Mouse (Mus musculus) kidney, postnatal 14 days (tissue): Measurements from ENCODE around the gene Oas3.
"Not testable (repeated sequence)": the region's sequence is repeated elsewhere in the genome, so short reads cannot be mapped to it uniquely, and the experiment has no call there.

Source experiments
- DNase-seq: peaks from one replicate; pipeline ENCODE4 v3.0.0; 2022; ENCODE audit warnings: mixed read lengths

The Oas3 gene

DNA sequence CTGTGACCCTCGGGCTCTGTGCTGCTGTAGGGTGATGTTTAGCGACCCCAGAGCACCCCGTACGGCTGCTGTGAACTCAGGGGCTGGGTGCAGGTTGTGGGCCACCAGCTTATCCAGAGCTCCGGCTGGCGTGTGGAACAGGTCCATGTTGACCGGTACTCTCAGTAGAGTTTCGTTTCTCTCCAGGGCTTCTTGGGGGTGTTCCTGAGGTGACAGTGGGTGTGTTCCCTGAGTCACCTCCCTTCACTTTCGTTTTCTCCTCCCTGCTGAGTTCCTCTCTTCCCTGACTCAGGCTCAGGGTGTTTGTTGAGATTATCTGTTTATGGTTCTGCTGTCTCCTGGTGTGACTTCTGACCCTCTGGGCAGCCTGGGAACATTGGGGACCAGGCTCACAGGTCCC, at the start of gene Oas3:
Gene Oas3, minus strand, starts transcription at position 184 of the 400 bp plus-strand sequence.
- no peak for DNase-seq

DNA sequence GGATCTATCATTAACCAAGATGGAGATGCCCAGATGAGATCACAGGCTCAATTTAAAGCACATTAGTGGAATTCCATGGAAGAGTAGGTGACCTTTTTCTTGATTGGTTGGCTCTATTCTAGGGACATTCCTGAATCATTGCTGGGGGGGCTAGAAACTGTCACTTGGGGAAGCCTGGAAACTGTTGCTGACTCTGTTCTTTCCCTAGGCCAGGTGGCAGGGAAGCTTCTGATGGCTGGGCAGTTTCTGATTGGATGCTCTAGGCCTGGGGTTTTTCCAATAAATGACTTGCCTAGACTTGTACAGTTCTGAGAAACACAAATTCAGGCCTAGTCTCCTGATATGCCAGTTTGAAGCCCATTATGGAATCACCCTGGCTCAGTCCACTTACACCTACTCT, 41.5 kb upstream of the Oas3 start:
- DNase-seq = no peak

DNA sequence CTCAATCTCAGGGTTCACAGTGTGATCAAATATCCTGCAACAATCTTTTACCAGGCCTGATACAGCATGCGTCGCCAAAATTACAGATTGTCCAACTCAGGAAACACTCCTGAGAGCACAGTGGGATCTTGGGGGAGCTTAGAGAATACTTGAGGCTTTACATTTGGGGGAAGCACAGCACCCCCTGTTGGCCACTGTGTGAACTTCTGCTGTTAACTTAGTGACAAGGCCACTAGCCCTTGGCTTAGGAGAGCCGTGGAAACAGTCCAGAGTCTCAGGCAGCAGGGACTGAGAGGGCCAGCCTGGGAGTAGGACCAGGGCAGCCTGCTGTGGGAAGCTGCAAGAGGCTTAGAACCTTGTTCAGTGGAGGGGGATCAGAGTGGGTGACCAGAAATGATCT, 38.5 kb upstream of the Oas3 start:
- DNase-seq = peak; percentile 7

DNA sequence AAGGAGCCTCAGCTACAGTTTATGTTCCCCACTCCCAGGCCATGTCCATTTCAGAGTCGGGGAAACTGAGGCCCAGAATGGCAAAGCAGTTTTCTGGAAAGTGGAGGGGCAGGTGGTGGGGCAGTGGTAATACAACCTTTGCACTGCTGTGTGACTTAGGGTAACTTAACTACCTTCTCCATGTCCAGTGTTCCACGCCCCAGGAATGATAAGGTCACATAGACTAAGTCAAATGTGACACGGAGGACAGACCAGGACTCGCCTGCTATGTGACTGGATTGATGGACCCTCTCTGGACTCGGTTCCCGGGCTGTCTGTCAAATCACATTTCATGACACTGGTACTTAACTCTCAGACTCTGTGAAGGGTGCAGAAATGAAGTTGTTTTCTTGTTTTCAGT, 35.6 kb upstream of the Oas3 start:
- DNase-seq = no peak

DNA sequence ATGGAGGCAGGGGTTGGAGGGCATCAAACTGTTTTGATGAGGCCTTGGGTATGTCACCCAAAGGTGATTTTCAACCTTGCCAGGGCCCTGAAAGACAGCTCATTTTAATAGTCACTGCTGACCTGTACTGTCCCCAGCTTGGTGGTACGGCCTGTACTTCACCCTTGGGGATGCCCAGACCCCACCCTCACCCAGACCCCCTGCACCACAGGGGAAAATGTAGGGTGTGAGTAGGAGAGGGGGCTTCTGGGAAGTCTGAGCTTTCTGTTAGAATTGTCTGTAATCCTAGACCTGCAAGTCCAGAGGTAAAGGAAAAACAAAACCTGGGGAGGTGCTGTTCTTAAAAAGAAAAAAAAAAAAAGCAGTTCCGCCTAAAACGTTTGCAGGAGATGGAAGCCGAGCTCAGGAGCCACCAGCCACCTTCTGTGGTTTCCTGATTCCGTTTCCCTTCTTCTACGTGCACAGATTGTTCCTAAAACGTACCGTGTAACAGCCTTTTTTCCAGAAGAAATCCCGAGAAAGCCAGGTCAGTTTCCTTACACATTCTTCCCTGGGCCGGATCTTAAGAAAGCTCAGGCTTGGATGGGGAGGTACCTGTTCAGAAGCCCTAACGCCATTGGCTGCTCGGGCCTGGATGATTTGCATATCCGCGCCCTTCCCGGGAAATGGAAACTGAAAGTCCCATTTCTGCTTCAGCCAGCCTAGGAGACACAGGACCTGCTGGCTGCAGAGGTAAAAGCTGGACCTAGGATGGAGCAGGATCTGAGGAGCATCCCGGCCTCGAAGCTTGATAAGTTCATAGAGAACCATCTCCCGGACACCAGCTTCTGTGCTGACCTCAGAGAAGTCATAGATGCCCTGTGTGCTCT, 34.7 kb upstream of the Oas3 start, which contains the start of gene Oas1c:
Gene Oas1c, minus strand, starts transcription at position 564 of the 869 bp plus-strand sequence.
- DNase-seq = peak; percentile 92

DNA sequence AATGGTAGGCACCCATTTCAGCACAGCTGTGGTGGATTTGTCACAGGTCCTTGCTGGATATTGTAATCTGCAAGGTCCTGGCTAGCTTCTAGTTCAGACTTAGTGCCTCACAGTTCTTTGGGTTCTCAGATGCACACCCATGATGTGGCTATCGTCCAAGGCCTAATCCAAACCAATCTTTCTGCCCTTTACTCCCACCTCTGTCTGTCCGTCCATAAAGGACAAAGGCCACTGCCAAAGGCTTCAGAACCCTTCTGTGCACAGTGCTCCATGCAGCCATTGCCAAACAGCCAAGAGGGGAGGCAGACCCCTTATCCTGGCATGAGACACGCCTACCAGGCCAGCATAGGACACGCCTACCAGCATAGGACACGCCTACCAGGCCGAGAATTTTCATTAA, 31.7 kb upstream of the Oas3 start:
- DNase-seq = peak; percentile 10

DNA sequence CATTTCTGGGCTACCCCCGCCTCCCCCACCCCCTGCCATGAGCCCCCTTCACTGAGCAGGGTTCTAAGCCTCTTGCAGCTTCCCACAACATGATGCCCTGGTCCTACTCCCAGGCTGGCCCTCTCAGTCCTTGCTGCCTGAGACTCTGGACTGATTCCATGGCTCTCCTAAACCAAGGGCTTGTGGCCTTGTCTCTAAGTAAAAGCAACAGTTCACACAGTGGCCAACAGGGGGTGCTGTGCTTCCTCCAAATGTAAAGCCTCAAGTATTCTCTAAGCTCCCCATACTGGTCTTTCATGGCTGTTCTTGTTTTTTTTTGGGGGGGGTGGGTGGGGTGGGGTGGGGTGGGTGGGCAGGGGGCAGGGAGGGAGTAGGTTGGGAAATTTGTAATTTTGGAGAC, 29.0 kb upstream of the Oas3 start:
- peak; percentile 47 for DNase-seq

DNA sequence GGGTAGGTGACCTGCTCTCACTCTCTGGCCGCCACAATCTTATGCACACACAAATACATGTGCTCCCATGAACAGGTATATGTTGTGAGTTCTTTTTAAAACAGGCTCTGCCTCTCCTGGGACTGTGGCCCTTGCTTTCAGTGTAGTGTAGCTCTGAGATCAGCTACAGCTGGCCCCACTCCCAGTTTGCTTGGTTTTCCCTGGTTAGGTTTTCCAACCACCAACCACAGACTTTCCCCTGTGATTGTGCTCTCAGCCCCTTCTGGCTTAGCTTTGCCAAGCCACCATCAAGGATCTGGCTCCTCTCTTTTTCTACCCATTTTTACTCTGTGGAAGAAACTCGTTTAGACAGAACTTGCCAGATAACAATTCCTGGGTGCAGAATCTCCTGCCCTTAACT, 26.1 kb upstream of the Oas3 start:
- DNase-seq = no peak

DNA sequence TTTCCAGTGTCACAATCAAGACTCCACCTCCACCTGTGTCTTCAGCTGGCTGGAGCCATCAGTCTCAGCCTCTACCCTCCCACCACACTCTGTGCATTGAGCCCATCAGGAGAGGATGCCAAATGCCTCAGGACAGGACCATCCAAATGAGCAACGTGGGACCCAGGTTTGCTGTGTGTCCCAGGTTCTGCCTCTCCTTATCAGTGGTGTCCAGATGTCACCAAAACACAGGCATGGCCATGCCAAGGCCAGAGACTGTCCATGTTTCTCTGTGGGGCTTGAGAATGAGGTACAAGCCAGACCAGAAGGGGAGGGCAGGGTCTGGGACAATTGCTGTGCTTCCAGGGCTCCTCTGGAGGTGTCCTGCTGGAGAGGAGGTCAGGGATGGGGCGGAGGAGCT, 21.5 kb upstream of the Oas3 start:
- not testable (repeated sequence) for DNase-seq

DNA sequence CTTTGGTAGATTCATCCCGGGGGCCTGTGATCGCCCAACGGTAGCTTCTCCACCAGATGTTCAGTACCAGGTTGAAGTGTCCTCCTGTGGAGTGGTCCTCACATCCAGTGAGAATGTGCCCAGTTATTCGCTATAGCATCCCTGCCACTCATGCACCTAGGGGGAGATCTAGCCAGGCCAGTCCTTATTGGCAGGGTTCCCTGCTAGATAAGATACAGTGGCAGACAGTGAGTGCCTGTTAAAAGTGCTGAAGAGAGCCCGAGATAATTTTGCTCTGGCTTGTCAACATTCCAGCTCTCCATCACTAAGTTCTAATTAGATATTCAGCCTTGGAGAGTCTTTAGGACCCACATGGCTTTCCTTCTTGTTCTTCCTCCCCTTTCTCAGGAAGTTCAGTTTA, 20.7 kb upstream of the Oas3 start:
- not testable (repeated sequence) for DNase-seq

DNA sequence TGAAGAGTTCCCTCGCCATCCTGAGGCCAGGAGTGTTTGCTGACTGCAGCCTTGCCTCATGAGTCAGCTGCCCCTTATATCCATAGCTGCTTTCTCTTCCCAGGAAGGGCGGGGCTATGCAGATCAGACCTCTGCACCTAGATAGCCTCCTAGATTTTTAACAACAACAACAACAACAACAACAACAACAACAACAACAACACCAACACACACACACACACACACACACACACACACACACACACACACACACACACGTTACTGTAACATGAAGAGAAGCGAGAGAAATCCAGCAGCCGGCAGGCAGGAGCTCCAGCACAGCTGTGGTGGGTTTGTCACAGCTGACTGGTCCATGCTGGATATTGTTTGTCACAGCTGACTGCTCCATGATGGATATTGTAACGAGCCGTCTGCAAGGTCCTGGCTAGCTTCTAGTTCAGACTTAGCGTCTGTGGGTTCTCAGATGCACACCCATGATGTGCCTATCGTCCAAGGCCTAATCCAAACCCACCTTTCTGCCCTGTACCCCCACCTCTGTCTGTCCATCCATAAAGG, 18.1 kb upstream of the Oas3 start, which contains the start of gene Oas1e:
Gene Oas1e, minus strand, starts transcription at position 51 of the 555 bp plus-strand sequence.
- not testable (repeated sequence) for DNase-seq

DNA sequence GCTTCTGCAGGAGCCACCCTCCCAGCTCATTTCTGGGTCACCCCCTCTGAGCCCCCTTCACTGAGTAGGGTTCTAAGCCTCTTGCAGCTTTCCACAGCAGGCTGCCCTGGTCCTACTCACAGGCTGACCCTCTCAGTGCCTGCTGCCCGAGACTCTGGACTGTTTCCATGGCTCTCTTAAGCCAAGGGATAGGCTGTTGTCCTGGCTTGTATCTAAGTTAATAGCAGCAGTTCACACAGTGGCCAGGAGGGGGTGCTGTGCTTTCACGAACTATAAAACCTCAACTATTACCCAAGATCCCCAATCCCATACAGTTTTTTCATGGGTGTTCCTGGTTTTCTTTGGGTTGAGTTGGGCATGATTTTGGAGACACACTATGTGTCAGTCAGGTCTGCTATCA, 15.6 kb upstream of the Oas3 start:
- DNase-seq = peak; percentile 43

DNA sequence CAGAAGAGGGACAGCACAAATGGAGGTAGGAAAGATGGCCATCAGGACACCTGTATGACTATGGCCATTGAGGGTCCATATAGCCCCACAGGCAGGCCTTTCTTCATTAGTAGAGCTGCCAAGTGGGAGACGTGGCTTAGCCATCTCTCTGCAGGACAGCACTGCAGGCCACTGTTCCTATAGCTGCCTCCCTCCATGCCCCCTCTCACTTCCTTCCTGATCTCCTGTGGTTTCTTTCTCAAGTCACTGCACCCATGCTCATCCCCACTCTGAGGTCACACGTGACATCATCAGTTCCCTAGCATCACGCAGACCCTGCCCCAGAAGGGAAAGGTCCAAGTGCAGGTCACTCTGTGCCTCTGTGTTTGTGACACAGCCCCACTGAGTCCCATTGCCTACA, 9.6 kb upstream of the Oas3 start:
- DNase-seq = no peak

DNA sequence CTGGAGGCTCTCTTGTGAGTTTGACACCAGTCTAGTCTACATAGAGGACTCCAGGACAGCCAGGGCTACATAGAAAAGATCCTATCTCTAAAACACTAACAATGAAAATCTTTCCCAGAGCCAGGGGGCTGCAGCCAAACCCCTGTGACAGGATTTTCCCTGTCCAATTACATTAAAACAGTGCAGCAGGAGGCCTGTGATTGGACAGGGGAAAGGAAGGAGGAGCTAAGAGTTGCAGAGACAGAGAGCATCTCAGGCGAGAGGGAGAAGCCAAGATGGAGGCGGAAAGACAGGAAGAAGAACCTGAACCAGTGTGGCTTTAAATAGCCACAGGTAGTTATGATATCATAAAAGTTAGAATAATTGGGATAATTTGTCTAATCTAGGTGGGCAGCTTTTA, 5.0 kb upstream of the Oas3 start:
- DNase-seq = no peak

DNA sequence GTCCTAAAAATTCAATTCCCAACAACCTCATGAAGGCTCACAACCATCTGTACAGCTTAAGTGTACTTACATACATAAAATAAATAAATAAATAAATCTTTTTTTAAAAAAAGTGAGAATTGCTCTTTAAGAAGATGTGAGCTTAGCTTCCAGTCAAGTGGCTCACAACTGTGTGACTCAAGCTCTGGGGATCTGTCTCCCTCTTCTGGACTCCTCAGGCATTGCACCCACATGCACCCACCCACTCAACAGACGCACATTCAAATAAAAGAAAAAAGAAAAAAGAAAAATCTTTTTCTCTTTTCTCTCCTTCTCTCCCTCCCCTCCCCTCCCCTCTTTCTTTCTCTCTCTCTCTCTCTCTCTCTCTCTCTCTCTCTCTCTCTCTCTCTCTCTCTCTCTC, 4.2 kb upstream of the Oas3 start:
- no peak for DNase-seq

DNA sequence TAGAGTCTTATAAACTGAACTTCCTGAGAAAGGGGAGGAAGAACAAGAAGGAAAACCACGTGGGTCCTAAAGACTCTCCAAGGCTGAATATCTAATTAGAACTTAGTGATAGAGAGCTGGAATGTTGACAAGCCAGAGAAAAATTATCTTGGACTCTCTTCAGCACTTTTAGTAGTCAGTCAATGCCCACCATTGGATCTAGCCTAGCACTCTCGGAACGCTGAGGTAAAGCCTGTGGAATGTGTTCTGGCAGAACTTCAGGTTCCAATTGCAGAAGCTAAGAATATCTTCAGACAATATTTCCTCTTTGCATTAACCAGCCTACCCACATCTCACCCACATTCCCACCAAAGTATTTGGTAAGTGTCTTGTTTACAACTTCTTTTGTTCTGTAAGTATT, 2.5 kb upstream of the Oas3 start:
- DNase-seq = no peak

DNA sequence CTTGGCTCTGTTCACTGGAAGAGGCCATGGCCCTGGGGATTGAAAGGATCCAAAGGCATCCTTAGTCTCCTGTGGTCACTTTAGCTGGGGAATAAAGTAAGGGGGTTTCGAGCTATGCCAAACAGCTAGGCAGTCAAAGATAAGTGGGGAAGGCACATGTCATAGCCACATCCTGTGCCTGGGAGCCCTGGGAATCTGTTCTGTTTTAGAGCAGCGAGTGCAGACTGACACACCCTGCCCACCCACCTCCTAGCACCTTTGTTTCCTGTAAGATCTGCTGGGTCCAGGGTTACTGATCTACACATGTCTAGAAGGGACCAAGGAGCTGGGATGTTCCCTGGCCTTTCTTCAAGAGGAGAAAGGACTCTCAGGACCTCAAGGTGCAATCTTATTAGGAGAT, 1.5 kb upstream of the Oas3 start:
- no peak for DNase-seq

DNA sequence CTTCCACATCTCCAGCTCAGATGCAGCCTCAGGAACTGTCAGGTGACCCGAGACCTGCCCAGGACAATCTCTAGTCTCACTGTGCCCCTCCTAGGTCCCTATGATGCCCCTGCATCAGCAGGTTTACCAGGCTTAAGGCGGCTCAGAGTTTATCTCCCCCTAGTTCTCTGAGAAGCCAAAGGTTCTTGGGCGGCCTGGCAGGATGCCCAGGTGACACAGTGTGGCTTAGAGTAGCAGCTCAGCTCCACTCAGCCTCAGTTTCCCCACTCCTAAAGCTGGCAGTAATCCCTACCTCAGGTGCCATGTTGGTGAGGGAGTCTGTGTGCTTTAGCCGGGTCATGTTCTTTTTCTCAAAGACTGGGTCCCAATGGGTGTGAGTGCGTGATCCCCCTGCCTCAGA, 660 bp downstream of the Oas3 start:
- DNase-seq = no peak

DNA sequence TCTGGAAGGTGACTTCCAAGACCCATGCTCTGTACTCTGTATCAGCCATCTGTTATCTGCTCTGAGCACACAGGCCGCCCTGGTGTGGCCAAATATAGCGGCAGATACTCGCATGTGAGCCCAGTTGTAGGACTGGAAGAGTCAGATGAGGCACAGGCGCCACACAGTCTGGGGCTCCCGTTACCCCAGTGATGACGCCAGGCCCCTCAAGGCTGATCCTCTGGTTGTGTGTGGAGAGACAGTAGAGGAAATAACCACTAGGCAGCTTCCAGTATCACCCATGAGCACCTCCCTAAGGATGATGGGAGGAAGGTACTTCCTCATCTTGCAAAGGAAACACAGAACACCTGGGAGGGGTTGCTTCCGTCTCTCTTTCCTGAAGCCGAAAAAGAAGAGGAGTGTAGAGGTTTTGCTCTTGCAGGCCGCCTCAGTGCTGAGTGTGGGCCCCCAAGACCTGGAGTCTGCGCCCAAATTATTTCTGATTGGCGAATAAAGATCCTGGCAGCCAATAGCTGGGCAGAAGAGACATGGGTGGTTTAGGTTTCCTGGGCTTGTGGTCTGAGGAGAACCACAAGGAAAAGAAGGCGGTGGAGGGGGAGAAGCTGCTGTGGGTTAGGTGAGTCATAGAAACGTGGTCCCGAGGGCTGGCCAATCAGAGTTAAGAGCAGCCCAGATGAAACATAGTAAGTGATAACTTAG, 2.0 kb downstream of the Oas3 start:
- DNase-seq = no peak

DNA sequence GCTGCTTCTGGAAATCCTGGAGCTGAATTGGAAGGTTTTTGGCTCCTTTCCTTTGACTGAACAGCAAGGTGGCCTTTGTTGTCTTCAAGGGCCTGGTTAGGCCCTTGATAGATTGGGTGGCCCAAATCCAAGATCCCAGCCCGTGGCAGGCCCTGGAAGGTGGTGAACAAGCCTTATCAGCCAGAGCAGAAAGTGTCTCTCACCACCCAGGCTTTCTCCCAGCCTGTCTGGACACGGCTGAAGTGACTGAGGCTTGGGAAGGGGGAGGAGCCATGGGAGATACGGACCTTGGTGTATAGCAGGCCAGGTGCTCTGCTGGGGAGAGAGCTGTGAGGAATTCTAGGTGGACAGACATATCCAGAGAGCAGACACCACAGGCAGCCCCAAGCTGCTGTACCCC, 8.1 kb downstream of the Oas3 start:
- no peak for DNase-seq

DNA sequence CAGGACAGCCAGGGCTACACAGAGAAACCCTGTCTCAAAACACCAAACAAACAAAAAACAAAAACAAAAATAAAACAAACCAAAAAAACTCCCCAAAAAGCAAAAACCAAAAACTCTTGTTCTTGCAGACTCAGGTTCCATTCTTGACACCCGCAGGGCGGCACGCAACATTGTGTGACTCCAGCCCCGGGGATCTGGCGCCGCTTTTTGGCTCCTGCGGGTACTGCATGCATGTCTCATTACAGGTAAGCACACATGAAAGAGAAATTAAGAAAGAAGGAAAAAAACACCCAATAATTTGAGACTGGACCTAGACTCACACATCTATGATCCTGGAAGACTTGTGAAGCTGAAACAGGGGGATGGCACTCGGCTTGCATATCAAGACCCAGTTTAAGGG, 12.5 kb downstream of the Oas3 start:
- no peak for DNase-seq

DNA sequence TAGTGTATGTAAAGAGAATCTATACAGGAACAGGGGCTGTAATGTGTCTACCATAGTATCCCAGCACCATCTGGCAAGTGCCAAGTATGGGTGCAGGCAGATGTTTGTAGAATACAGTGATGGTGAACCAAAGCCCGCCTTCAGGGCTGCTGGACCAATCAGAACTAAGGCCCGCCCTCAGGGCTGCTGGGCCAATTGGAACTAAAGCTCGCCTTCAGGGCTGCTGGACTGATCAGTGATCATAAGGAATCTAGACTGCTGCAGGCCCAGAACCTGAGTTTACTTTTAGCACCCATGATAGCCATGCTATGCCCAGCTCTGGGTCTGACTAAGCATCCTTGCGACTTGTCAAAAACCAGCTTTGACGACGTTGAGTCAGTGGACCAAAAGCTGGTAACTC, 15.6 kb downstream of the Oas3 start:
- peak; percentile 4 for DNase-seq

DNA sequence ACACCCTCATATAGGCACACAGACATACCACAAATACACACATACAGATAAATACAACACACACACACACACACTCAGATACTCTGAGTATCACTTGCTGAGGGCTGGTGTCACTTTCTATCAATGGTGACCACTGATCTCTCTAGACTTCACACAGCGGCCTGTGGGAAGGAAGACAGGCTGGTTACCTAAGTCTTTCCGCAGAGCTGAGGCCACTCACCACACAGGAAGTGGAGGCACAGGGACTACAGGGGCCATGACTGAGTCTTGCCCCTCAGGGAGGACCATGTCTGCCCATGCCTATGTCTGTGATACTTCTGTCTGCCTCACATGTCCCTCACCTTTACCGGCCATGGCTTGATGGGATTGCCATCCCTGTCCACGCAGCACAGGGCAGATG, 23.2 kb downstream of the Oas3 start:
- DNase-seq = no peak

DNA sequence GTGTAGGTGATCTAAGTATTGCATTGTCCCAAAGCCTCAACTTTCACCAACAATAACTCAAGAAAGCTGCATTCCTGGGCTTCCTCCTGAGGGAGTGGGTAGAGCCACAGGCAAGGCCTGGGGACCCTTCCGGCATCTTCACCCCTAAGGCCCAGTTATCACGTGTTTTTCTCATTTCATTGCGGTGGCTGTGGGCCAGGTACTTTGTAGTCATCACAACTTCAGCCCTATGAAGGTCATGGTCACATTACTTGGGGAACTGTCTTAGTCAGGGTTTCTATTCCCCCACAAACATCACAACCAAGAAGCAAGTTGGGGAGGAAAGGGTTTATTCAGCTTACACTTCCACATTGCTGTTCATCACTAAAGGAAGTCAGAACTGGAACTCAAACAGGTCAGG, 24.7 kb downstream of the Oas3 start:
- no peak for DNase-seq
